Mouse (Mus musculus) heart, postnatal 0 days (tissue): ENCODE results near the gene Hist1h2bf. TPM values are rescaled to one million over a fixed set of nuclear protein-coding genes. Genes with fewer than 3 reads are reported as not detected.
"Not testable (repeated sequence)": the region's sequence is repeated elsewhere in the genome, so short reads cannot be mapped to it uniquely, and the experiment has no call there.

Experiments
- ATAC-seq: fragments of 200-750 bp; cut with Nextera tagmentation; 2 replicates; pipeline ENCODE4 v1.8.0; 2017; ENCODE audit warnings: low read depth, moderate number of reproducible peaks, moderate library complexity; ENCODE audit not compliant: insufficient read depth
- DNase-seq: peaks from one replicate; pipeline ENCODE4 v3.0.0-alpha.2; 2016; ENCODE audit warnings: low spot score
- H3K27ac ChIP-seq: fragments of 300-500 bp; sonication (generic); 2 replicates; pipeline ENCODE4 v1.5.1; 2014; ENCODE audit warnings: low read depth, mild to moderate bottlenecking
- H3K27me3 ChIP-seq: fragments of 300-500 bp; sonication (generic); 2 replicates; pipeline ENCODE4 v1.6.1; 2014; ENCODE audit warnings: low read length, mixed read lengths; ENCODE audit not compliant: control insufficient read depth, insufficient read depth
- H3K36me3 ChIP-seq: fragments of 300-500 bp; sonication (generic); replicated peaks from 2 replicates; pipeline ENCODE4 v1.6.1; 2014; ENCODE audit warnings: low read length, mixed read lengths; ENCODE audit not compliant: control insufficient read depth, insufficient read depth
- H3K4me1 ChIP-seq: fragments of 300-500 bp; sonication (generic); 2 replicates; pipeline ENCODE4 v1.6.1; 2014; ENCODE audit warnings: antibody characterized with exemption; ENCODE audit not compliant: control insufficient read depth, insufficient read depth
- H3K4me2 ChIP-seq: fragments of 300-500 bp; sonication (generic); 2 replicates; pipeline ENCODE4 v1.6.1; 2014; ENCODE audit warnings: low read depth, mild to moderate bottlenecking, low read length, moderate library complexity
- H3K4me3 ChIP-seq: fragments of 300-500 bp; sonication (generic); 2 replicates; pipeline ENCODE4 v1.5.1; 2014; ENCODE audit warnings: low read depth, low read length
- H3K9ac ChIP-seq: fragments of 300-500 bp; sonication (generic); replicated peaks from 2 replicates; pipeline ENCODE4 v1.6.1; 2014; ENCODE audit warnings: low read depth, low read length, mixed read lengths
- H3K9me3 ChIP-seq: fragments of 300-500 bp; sonication (generic); replicated peaks from 2 replicates; pipeline ENCODE4 v1.6.1; 2016; ENCODE audit warnings: low read length; ENCODE audit not compliant: control insufficient read depth
- CTCF ChIP-seq: IDR thresholded peaks from 2 replicates; pipeline ENCODE4 v1.5.1; 2016; ENCODE audit warnings: antibody characterized with exemption, control low read depth, low read depth
- EP300 ChIP-seq: IDR thresholded peaks from 2 replicates; pipeline ENCODE4 v1.6.1; 2016; ENCODE audit warnings: antibody characterized with exemption, low read depth
- WGBS: fragments of 180-500 bp; shearing (Covaris S2); extraction: QIAGEN DNeasy Blood & Tissue Kit; methylation state at CpG from one replicate; pipeline ENCODE4 v1.1.7; 2014; 5-methylcytosine and 5-hydroxymethylcytosine counted together
- polyA plus RNA-seq: library from polyadenylated mRNA; unstranded; fragments of >200 nt; fragmentation: Nextera tagmentation; extraction: Ambion mirVana; gene quantifications from 2 replicates; pipeline ENCODE4 v1.2.1, GENCODE M21; 2015
- total RNA-seq: library from RNA; depleted of rRNA; stranded (reverse); fragments of >200 nt; gene quantifications from 2 replicates; pipeline ENCODE4 v1.2.3, GENCODE M21; 2014; ENCODE audit warnings: low replicate concordance

The Hist1h2bf gene
- total and polyA plus RNA-seq, 2 experiments from 2014 or later, result 1.3 to 603 TPM

GRCm38 (mm10) chr13:23575271-23575851, 1.4 kb upstream of the Hist1h2bf start, which contains the start of gene Hist1h3d:
Hist1h3d (plus strand) TSS chr13:23575763.
- no peaks in the 10 kb centered on the region for H3K9me3 ChIP-seq
- no peaks in the 10 kb centered on the region for H3K27me3 ChIP-seq
- peak within 1 kb of the TSS; percentile 53 for H3K9ac ChIP-seq
- H3K27ac ChIP-seq, result peak within 1 kb of the TSS; percentile 71
- H3K36me3 ChIP-seq, result no peaks in the 10 kb centered on the region
- peak within 1 kb of the TSS; percentile 53 for H3K4me2 ChIP-seq
- TF ChIP-seq CTCF (no peak), EP300 (no peak)
- WGBS, result 2% methylated on average over 18 of the region's 18 CpGs
- peak; percentile 45; the same call in 1 of the 2 replicates for ATAC-seq
- peak; percentile 90 for DNase-seq
- peak within 1 kb of the TSS; percentile 37 for H3K4me3 ChIP-seq
- peaks cover 16% of the 10 kb centered on the region; the same call in 1 of the 2 replicates for H3K4me1 ChIP-seq

DNA sequence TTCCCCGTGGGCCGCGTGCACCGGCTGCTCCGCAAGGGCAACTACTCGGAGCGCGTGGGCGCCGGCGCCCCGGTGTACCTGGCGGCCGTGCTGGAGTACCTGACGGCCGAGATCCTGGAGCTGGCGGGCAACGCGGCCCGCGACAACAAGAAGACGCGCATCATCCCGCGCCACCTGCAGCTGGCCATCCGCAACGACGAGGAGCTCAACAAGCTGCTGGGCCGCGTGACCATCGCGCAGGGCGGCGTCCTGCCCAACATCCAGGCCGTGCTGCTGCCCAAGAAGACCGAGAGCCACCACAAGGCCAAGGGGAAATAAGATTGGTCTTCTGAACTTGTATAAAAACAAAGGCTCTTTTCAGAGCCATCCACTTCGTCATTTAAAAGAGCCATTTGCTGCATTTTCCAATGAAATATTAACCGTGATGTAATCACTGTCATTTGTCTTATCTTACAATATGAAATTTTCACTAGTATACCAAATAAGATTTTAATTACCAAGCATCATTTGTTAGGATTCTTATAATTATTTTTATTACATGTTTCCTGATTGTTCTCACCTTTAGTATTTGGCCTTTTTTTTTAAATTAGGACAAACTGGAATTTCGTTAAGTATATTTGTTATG, 662 bp upstream of the Hist1h2bf start:
- H3K4me3 ChIP-seq, result peak overlapping the region; percentile 51
- peaks cover 16% of the 10 kb centered on the region; the same call in 1 of the 2 replicates for H3K4me1 ChIP-seq
- not testable (repeated sequence) for DNase-seq, H3K36me3 ChIP-seq, H3K9ac ChIP-seq, H3K27me3 ChIP-seq, ATAC-seq, H3K9me3 ChIP-seq
- WGBS, result 10% methylated on average over 5 of the region's 39 CpGs
- H3K27ac ChIP-seq, result peak overlapping the region; percentile 71; the same call in 1 of the 2 replicates
- peak overlapping the region; percentile 53; the same call in 1 of the 2 replicates for H3K4me2 ChIP-seq

- Histone ChIP-seq H3K9ac (peak overlapping the region; percentile 59; the same call in 1 of the 2 replicates), H3K27ac (peak overlapping the region; percentile 97), H3K4me3 (peak overlapping the region; percentile 51), H3K4me2 (peak overlapping the region; percentile 62), H3K4me1 (peaks cover 16% of the 10 kb centered on the region; the same call in 1 of the 2 replicates)
- not testable (repeated sequence) for H3K27me3 ChIP-seq, H3K36me3 ChIP-seq, H3K9me3 ChIP-seq, ATAC-seq, DNase-seq
- 25% methylated on average over 17 of the region's 20 CpGs for WGBS
Observed at GRCm38 (mm10) chr13:23573034-23573897, 730 bp downstream of the Hist1h2bf start.

DNA sequence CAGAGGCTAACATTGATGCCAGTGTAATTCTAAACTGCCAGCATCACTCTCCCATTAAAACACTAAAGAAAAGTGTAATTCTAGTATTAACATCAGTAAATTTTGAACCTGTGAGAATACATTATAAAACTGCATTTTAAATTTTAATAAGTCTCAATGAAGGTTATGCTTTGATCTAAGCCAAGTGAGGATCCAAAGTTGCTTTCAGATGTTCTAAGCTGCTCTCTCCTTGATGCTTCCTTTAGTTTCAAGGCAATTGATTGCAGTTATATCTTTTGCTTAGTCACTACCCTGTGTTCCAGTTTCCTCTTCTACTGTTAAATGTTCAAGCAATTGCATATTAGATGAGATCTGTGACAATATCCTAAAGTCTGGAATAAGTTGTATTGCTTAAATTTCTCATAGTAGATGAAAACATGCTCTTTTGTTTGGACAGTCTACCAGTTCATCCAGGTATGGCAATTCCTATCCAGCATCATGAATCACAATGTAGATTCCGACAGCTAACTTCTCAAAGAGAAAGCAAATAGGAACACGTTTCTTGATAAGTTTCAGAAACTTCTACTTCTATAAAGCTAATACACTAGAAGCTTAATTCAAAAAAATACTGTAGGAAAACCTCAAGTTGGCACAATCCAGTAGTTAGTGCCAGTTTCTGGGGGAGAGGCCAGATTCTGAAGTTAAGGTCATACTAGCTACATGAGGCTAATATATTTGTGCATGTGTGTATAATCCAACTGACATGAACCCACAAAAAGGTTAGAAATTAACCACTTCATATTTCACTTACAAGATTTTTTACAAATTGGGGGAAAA, 1.6 kb downstream of the Hist1h2bf start:
- WGBS, result 45% methylated on average over 2 of the region's 2 CpGs
- Histone ChIP-seq H3K4me1 (peaks cover 16% of the 10 kb centered on the region; the same call in 1 of the 2 replicates), H3K36me3 (no peaks in the 10 kb centered on the region), H3K4me2 (peak overlapping the region; percentile 62), H3K9me3 (no peaks in the 10 kb centered on the region), H3K27me3 (no peaks in the 10 kb centered on the region), H3K9ac (peak overlapping the region; percentile 69; the same call in 1 of the 2 replicates), H3K4me3 (peak overlapping the region; percentile 51), H3K27ac (peak overlapping the region; percentile 97)
- no peak for DNase-seq
- TF ChIP-seq EP300 (no peak), CTCF (no peak)
- no peak for ATAC-seq

GRCm38 (mm10) chr13:23571504-23572217, 2.3 kb downstream of the Hist1h2bf start:
- 0 out of 2 replicates have a peak, but pooled peaks have one; percentile 1 for ATAC-seq
- H3K27me3 ChIP-seq, DNase-seq, H3K9me3 ChIP-seq, H3K36me3 ChIP-seq: not testable (repeated sequence)
- Histone ChIP-seq H3K4me1 (peaks cover 16% of the 10 kb centered on the region; the same call in 1 of the 2 replicates), H3K4me3 (peak overlapping the region; percentile 51), H3K9ac (peak overlapping the region; percentile 69), H3K4me2 (peak overlapping the region; percentile 62), H3K27ac (peak overlapping the region; percentile 97)
- 1% methylated on average over 13 of the region's 34 CpGs for WGBS
